Mouse (Mus musculus): ENCODE measurements at regions not wholly inside any gene's neighbourhood (a gene's known extent, or its start where the extent isn't known, plus 50 kb on each side); places are given as distances from the start of the nearest gene placed in this dataset.

DNA sequence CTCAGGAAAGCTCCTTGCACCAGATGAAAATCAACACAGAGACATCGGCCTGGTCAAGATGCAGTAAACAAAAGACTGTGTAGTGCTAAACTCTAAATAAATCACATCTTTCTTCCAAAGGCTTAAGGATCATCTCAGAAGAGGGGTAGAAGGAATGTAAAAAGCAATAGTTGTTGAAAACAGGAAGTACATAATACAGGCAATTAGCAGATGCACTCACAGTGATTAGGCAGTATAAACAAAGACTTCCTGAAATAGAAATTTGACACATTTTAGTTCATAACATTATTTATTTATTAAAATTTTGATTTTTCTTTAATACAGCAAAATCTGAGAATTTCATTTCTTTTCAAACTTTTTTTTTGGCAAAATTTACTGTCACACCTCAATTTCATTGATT, 478.9 kb upstream of the Pot1a start:
- no peak for TF ChIP-seq CTCF (IDR thresholded peaks at IDR 0.05)
- TF ChIP-seq EP300 (IDR thresholded peaks at IDR 0.05), result no peak

All from lung, postnatal 0 days (tissue).